Mouse (Mus musculus) myocyte (in vitro differentiated cells): Measurements from ENCODE around the gene Dscaml1. TPM values are rescaled to one million over a fixed set of nuclear protein-coding genes. Genes with fewer than 3 reads are reported as not detected.
A peak's percentile ranks its signal among the peaks of the same experiment; 100 is the strongest.

Experiments
- H3K27me3 ChIP-seq: one replicate; pipeline ENCODE4 v1.6.1; 2011; ENCODE audit not compliant: control insufficient read depth, insufficient read depth, insufficient read length
- H3K36me3 ChIP-seq: one replicate; pipeline ENCODE4 v1.6.1; 2011; ENCODE audit not compliant: control insufficient read depth, insufficient read depth
- H3K4me2 ChIP-seq: one replicate; pipeline ENCODE4 v1.6.1; 2011; ENCODE audit warnings: low read depth, control low read depth
- H3K4me3 ChIP-seq: one replicate; pipeline ENCODE4 v1.5.1; 2011; ENCODE audit warnings: mild to moderate bottlenecking, control low read depth, moderate library complexity
- H3K79me2 ChIP-seq: one replicate; pipeline ENCODE4 v1.6.1; 2011; ENCODE audit not compliant: control insufficient read depth, insufficient read depth
- H3ac ChIP-seq: one replicate; pipeline ENCODE4 v1.6.1; 2011; ENCODE audit not compliant: control insufficient read depth, insufficient read length
- CEBPB ChIP-seq: IDR thresholded peaks from 2 replicates; pipeline ENCODE4 v1.6.1; 2011; ENCODE audit warnings: mild to moderate bottlenecking, moderate library complexity; ENCODE audit not compliant: poor library complexity, insufficient read depth, severe bottlenecking
- E2F4 ChIP-seq: IDR thresholded peaks from one replicate; pipeline ENCODE4 v1.6.1; 2011; ENCODE audit warnings: mild to moderate bottlenecking, control low read depth, moderate library complexity; ENCODE audit not compliant: insufficient read depth
- MAX ChIP-seq: IDR thresholded peaks from one replicate; pipeline ENCODE4 v1.6.1; 2011; ENCODE audit warnings: low read depth, mild to moderate bottlenecking, control low read depth
- MYOD1 ChIP-seq, 3 experiments: IDR thresholded peaks; one replicate each; pipeline ENCODE4 v1.6.1; 2011; ENCODE audit warnings: control low read depth in 2 of 3, low read depth in 2 of 3, mild to moderate bottlenecking in 2 of 3, moderate library complexity in 1 of 3; ENCODE audit not compliant: insufficient read length in 2 of 3, control insufficient read depth in 1 of 3
- MYOG ChIP-seq, 3 experiments: IDR thresholded peaks; one replicate each; pipeline ENCODE4 v1.6.1; 2011; ENCODE audit warnings: control low read depth in 2 of 3, low read depth in 2 of 3, mild to moderate bottlenecking in 2 of 3; ENCODE audit not compliant: insufficient read length in 2 of 3, control insufficient read depth in 1 of 3, insufficient read depth in 1 of 3
- POLR2A ChIP-seq: IDR thresholded peaks from one replicate; pipeline ENCODE4 v1.6.1; 2011; ENCODE audit warnings: low read depth, mild to moderate bottlenecking, control low read depth, moderate library complexity; ENCODE audit not compliant: insufficient read length
- POLR2AphosphoS2 ChIP-seq: IDR thresholded peaks from one replicate; pipeline ENCODE4 v1.6.1; 2011; ENCODE audit warnings: low read depth, control low read depth; ENCODE audit not compliant: insufficient read length
- REST ChIP-seq: IDR thresholded peaks from one replicate; pipeline ENCODE4 v1.6.1; 2011; ENCODE audit warnings: mild to moderate bottlenecking, control low read depth, moderate library complexity; ENCODE audit not compliant: insufficient read depth, insufficient read length
- SRF ChIP-seq: IDR thresholded peaks from one replicate; pipeline ENCODE4 v1.6.1; 2011; ENCODE audit warnings: low read depth; ENCODE audit not compliant: control insufficient read depth, insufficient read length
- TCF12 ChIP-seq: IDR thresholded peaks from one replicate; pipeline ENCODE4 v1.6.1; 2011; ENCODE audit warnings: mild to moderate bottlenecking, control low read depth; ENCODE audit not compliant: poor library complexity, insufficient read depth, severe bottlenecking
- TCF3 ChIP-seq: IDR thresholded peaks from one replicate; pipeline ENCODE4 v1.6.1; 2011; ENCODE audit warnings: low read depth, control low read depth; ENCODE audit not compliant: insufficient read length
- USF1 ChIP-seq: IDR thresholded peaks from one replicate; pipeline ENCODE4 v1.6.1; 2011; ENCODE audit warnings: low read depth, mild to moderate bottlenecking, control low read depth, moderate library complexity
- polyA plus RNA-seq: library from polyadenylated mRNA; unstranded; fragments of >200 nt; fragmentation: generic; extraction: Trizol; gene quantifications from one replicate; pipeline ENCODE4 v1.2.1, GENCODE M21; 2012; ENCODE audit warnings: missing spikeins

The Dscaml1 gene
- polyA plus RNA-seq, 1 experiment = not detected

GRCm38 (mm10) chr9:45677952-45678663 lies 251.7 kb downstream of the Dscaml1 start:
- peak overlapping the region; percentile 30 for H3K4me2 ChIP-seq

GRCm38 (mm10) chr9:45678664-45679026 lies 252.2 kb downstream of the Dscaml1 start:
- H3K79me2 ChIP-seq = no peaks in the 10 kb centered on the region
- no peak overlapping the region for H3K4me2 ChIP-seq
- no peaks in the 10 kb centered on the region for H3K36me3 ChIP-seq
- no peak overlapping the region for H3ac ChIP-seq
- peaks cover 41% of the 10 kb centered on the region for H3K27me3 ChIP-seq
- no peak for TF ChIP-seq POLR2AphosphoS2
- no peak for TF ChIP-seq E2F4
- TF ChIP-seq SRF = no peak
- no peak for TF ChIP-seq CEBPB
- no peak for TF ChIP-seq USF1
- no peak for TF ChIP-seq TCF12
- TF ChIP-seq TCF3 = no peak
- H3K4me3 ChIP-seq = no peak overlapping the region

More at GRCm38 (mm10) chr9:45677952-45678663, 251.7 kb downstream of the Dscaml1 start:
- Histone ChIP-seq H3K79me2 (no peaks in the 10 kb centered on the region), H3K27me3 (peaks cover 37% of the 10 kb centered on the region), H3K4me3 (no peak overlapping the region), H3ac (no peak overlapping the region), H3K36me3 (no peaks in the 10 kb centered on the region)
- TF ChIP-seq TCF3 (no peak), REST (no peak), POLR2A (no peak), POLR2AphosphoS2 (no peak), MYOD1 (IDR thresholded peaks at IDR 0.05; ENCODE audit: control insufficient read depth in 1 of 3, insufficient read length in 2 of 3, low read depth in 2 of 3) (no peak), SRF (no peak), E2F4 (no peak), MAX (no peak), TCF12 (no peak), CEBPB (no peak), USF1 (no peak)

GRCm38 (mm10) chr9:45682461-45682998 lies 256.1 kb downstream of the Dscaml1 start:
- Histone ChIP-seq H3ac (no peak overlapping the region), H3K4me3 (no peak overlapping the region), H3K4me2 (no peak overlapping the region), H3K27me3 (peaks cover 36% of the 10 kb centered on the region), H3K79me2 (no peaks in the 10 kb centered on the region), H3K36me3 (no peaks in the 10 kb centered on the region)
- no peak for TF ChIP-seq TCF12
- no peak for TF ChIP-seq E2F4
- no peak for TF ChIP-seq CEBPB
- TF ChIP-seq POLR2AphosphoS2 = no peak
- TF ChIP-seq MYOD1 (IDR thresholded peaks at IDR 0.05; ENCODE audit: control insufficient read depth in 1 of 3, insufficient read length in 2 of 3, low read depth in 2 of 3) = no peak
- no peak for TF ChIP-seq REST
- no peak for TF ChIP-seq TCF3

- no peaks in the 10 kb centered on the region for H3K79me2 ChIP-seq
- H3ac ChIP-seq = no peak overlapping the region
- TF ChIP-seq MAX (no peak), POLR2A (no peak), POLR2AphosphoS2 (no peak), MYOG (IDR thresholded peaks at IDR 0.05; ENCODE audit: control insufficient read depth in 1 of 3, insufficient read depth in 1 of 3, insufficient read length in 2 of 3, low read depth in 2 of 3) (no peak), TCF3 (no peak), MYOD1 (IDR thresholded peaks at IDR 0.05; ENCODE audit: control insufficient read depth in 1 of 3, insufficient read length in 2 of 3, low read depth in 2 of 3) (no peak), E2F4 (no peak), SRF (no peak), REST (no peak), CEBPB (no peak), TCF12 (no peak)
- H3K4me3 ChIP-seq = no peak overlapping the region
- peaks cover 61% of the 10 kb centered on the region for H3K27me3 ChIP-seq
- H3K36me3 ChIP-seq = no peaks in the 10 kb centered on the region
- no peak overlapping the region for H3K4me2 ChIP-seq
Observed at GRCm38 (mm10) chr9:45693424-45694237, 267.2 kb downstream of the Dscaml1 start.
